Comparison of ENCODE assay signal across 8 mouse cellular contexts in genomic region chr6:124662477-124663423, GRCm38 (mm10). TPM values are rescaled to one million over a fixed set of nuclear protein-coding genes. Genes with fewer than 3 reads are reported as not detected.
DNase-seq lines count a peak whose midpoint lies in the region; ATAC-seq and TF ChIP-seq lines count a peak whose summit lies in the region.

Gene Lpcat3, plus strand, starts transcription at chr6:124663027.

- TF ChIP-seq CTCF in heart, adult 2 months (IDR thresholded peaks at IDR 0.05), result peak; percentile 82

- H3K27ac ChIP-seq in embryonic facial prominence, embryonic 14.5 days (replicated peaks; ENCODE audit: low read depth, low read length), result peak within 1 kb of the TSS; percentile 70
- H3K27ac ChIP-seq in heart, adult 2 months, result peak within 1 kb of the TSS; percentile 94
- H3K27ac ChIP-seq in limb, embryonic 13.5 days, result peak within 1 kb of the TSS; percentile 72
- H3K27ac ChIP-seq in midbrain, embryonic 16.5 days (ENCODE audit: low read length), result peak within 1 kb of the TSS; percentile 80

- H3K4me1 ChIP-seq in embryonic facial prominence, embryonic 14.5 days (ENCODE audit: control insufficient read depth, insufficient read depth, low read length), result peaks cover 10% of the 10 kb centered on the region
- no peaks in the 10 kb centered on the region for H3K4me1 ChIP-seq in heart, adult 2 months (ENCODE audit: control insufficient read depth, insufficient read depth, low read length)
- H3K4me1 ChIP-seq in limb, embryonic 13.5 days, result peaks cover 17% of the 10 kb centered on the region
- H3K4me1 ChIP-seq in midbrain, embryonic 16.5 days (ENCODE audit: control insufficient read depth, insufficient read depth, low read length), result peaks cover 10% of the 10 kb centered on the region

- ATAC-seq in embryonic facial prominence, embryonic 14.5 days (ENCODE audit: low read depth), result peak; percentile 97
- ATAC-seq in limb, embryonic 13.5 days (ENCODE audit: low FRiP score, low read depth), result peak; percentile 97
- peak; percentile 97 for ATAC-seq in midbrain, embryonic 16.5 days

- DNase-seq in 3T3-L1 (ENCODE audit: low read depth, low spot score), result peak; percentile 99
- DNase-seq in adrenal gland, postnatal 4 days (ENCODE audit: low spot score in 2 of 2), result peak; percentile 96 to 99
- peak; percentile 99 for DNase-seq in embryonic facial prominence, embryonic 14.5 days (ENCODE audit: low spot score)
- DNase-seq in heart, adult 2 months, result peak; percentile 98 to 99
- peak; percentile 100 for DNase-seq in kidney, adult 8-10 months
- peak; percentile 99 to 100 for DNase-seq in spleen, postnatal 10 days (ENCODE audit: low spot score in 2 of 2)

- TF ChIP-seq POLR2A in heart, adult 2 months (IDR thresholded peaks at IDR 0.05; ENCODE audit: insufficient read depth, low read depth, low read length), result 0 out of 2 replicates have a peak, but pooled peaks have one; percentile 34

- WGBS in embryonic facial prominence, embryonic 14.5 days, result 1% methylated on average over 28 of the region's 87 CpGs
- WGBS in heart, adult 2 months, result under 1% methylated on average over 69 of the region's 87 CpGs
- WGBS in limb, embryonic 13.5 days, result under 1% methylated on average over 64 of the region's 87 CpGs
- WGBS in midbrain, embryonic 16.5 days, result 2% methylated on average over 65 of the region's 87 CpGs

- peak within 1 kb of the TSS; percentile 80 for H3K4me2 ChIP-seq in embryonic facial prominence, embryonic 14.5 days (ENCODE audit: low read depth, low read length)
- H3K4me2 ChIP-seq in limb, embryonic 13.5 days (replicated peaks), result peak within 1 kb of the TSS; percentile 85
- H3K4me2 ChIP-seq in midbrain, embryonic 16.5 days (ENCODE audit: low read length), result peak within 1 kb of the TSS; percentile 84

- H3K36me3 ChIP-seq in embryonic facial prominence, embryonic 14.5 days (ENCODE audit: control insufficient read depth, insufficient read depth, low read length), result no peaks in the 10 kb centered on the region
- no peaks in the 10 kb centered on the region for H3K36me3 ChIP-seq in heart, adult 2 months (ENCODE audit: control insufficient read depth, insufficient read depth, low read length)
- no peaks in the 10 kb centered on the region for H3K36me3 ChIP-seq in limb, embryonic 13.5 days
- no peaks in the 10 kb centered on the region for H3K36me3 ChIP-seq in midbrain, embryonic 16.5 days (ENCODE audit: control insufficient read depth, insufficient read depth, low read length)

- H3K27me3 ChIP-seq in embryonic facial prominence, embryonic 14.5 days (replicated peaks; ENCODE audit: control insufficient read depth, insufficient read depth, low read length), result no peaks in the 10 kb centered on the region
- H3K27me3 ChIP-seq in heart, adult 2 months (ENCODE audit: control insufficient read depth, insufficient read depth, low read length), result no peaks in the 10 kb centered on the region
- no peaks in the 10 kb centered on the region for H3K27me3 ChIP-seq in limb, embryonic 13.5 days
- H3K27me3 ChIP-seq in midbrain, embryonic 16.5 days (ENCODE audit: control insufficient read depth, insufficient read depth, low read depth, low read length), result no peaks in the 10 kb centered on the region

- H3K9ac ChIP-seq in embryonic facial prominence, embryonic 14.5 days (ENCODE audit: low read depth, low read length), result peak within 1 kb of the TSS; percentile 66
- peak within 1 kb of the TSS; percentile 77 for H3K9ac ChIP-seq in heart, adult 2 months (ENCODE audit: low read depth, low read length)
- H3K9ac ChIP-seq in limb, embryonic 13.5 days, result peak within 1 kb of the TSS; percentile 69
- H3K9ac ChIP-seq in midbrain, embryonic 16.5 days (ENCODE audit: low read depth, low read length), result peak within 1 kb of the TSS; percentile 77

- H3K9me3 ChIP-seq in embryonic facial prominence, embryonic 14.5 days (ENCODE audit: control insufficient read depth, low read length), result no peaks in the 10 kb centered on the region
- H3K9me3 ChIP-seq in limb, embryonic 13.5 days, result no peaks in the 10 kb centered on the region
- no peaks in the 10 kb centered on the region for H3K9me3 ChIP-seq in midbrain, embryonic 16.5 days (replicated peaks; ENCODE audit: control insufficient read depth, low read length, poor library complexity, severe bottlenecking)

- intact Hi-C loops in heart, adult 2 months (cut with DNase I), result loop anchor here (1.0 to 2.0 kb wide), 3 partner anchors 50 to 93 kb away; partner anchors contain the start of genes Emg1, Grcc10 and Phb2

- TF ChIP-seq EP300 in heart, adult 2 months (IDR thresholded peaks at IDR 0.05; ENCODE audit: insufficient read depth, low read depth, low read length), result no peak

- H3K79me2 ChIP-seq in heart, adult 2 months (replicated peaks; ENCODE audit: control insufficient read depth, insufficient read depth, low read length), result no peaks in the 10 kb centered on the region

- peak within 1 kb of the TSS; percentile 59 for H3K4me3 ChIP-seq in embryonic facial prominence, embryonic 14.5 days (ENCODE audit: low read depth, low read length)
- H3K4me3 ChIP-seq in heart, adult 2 months, result peak within 1 kb of the TSS; percentile 91
- H3K4me3 ChIP-seq in limb, embryonic 13.5 days, result peak within 1 kb of the TSS; percentile 70
- H3K4me3 ChIP-seq in midbrain, embryonic 16.5 days (ENCODE audit: low read depth, low read length), result peak within 1 kb of the TSS; percentile 72

RNA-seq across cellular contexts. Expression of gene Lpcat3, which starts in this region (rescaled TPM):
- 100 to 1,000 TPM in 1 of 2 experiments, 10 to 100 TPM in 1; 99.6 to 105 TPM for total RNA-seq in adrenal gland, postnatal 4 days (2021)
- 46.2 and 48.1 TPM in 2 replicates for polyA plus RNA-seq in embryonic facial prominence, embryonic 14.5 days (2014; fragmentation: Nextera tagmentation; extraction: Ambion mirVana)
- 10 to 100 TPM; 34.9 to 40.5 TPM for total RNA-seq in heart, adult 2 months (2021)
- polyA plus RNA-seq in heart, adult 2 months (2012; rRNA removed), result 73.4 and 116 TPM in 2 replicates
- polyA plus RNA-seq in limb, embryonic 13.5 days (2015; fragmentation: Nextera tagmentation; extraction: Ambion mirVana), result 56.4 and 57.0 TPM in 2 replicates
- 40.5 and 43.8 TPM in 2 replicates for polyA plus RNA-seq in midbrain, embryonic 16.5 days (2015; fragmentation: Nextera tagmentation; extraction: Ambion mirVana)

Comparison
In these comparisons a context has a peak if more than half of its experiments do, and no peak if none do; other contexts are left out.
1. Peak in every context shown above with its lines: DNase-seq, ATAC-seq, H3K4me3 ChIP-seq and H3K27ac ChIP-seq.